Comparison of ENCODE assay signal across 7 mouse cellular contexts in genomic region chr13:45390962-45391853, GRCm38 (mm10). TPM values are rescaled to one million over a fixed set of nuclear protein-coding genes. Genes with fewer than 3 reads are reported as not detected.
A peak's percentile ranks its signal among the peaks of the same experiment; 100 is the strongest.
DNase-seq lines count a peak whose midpoint lies in the region; TF ChIP-seq lines count a peak whose summit lies in the region.

No protein-coding gene starts in this region.

- H3K9me3 ChIP-seq in MEL (replicated peaks; ENCODE audit: insufficient read depth, low read length) = no peaks in the 10 kb centered on the region

- no peaks in the 10 kb centered on the region for H3K27me3 ChIP-seq in MEL (ENCODE audit: control insufficient read depth in 1 of 2, insufficient read depth in 2 of 2, low read length in 2 of 2)

- H3K36me3 ChIP-seq in MEL (ENCODE audit: control insufficient read depth in 1 of 2, insufficient read depth in 2 of 2, low read length in 2 of 2) = peaks cover 2 to 17% of the 10 kb centered on the region in 2 experiments; a peak in 2 of 4 replicates

- peak overlapping the region; percentile 62 for H3K9ac ChIP-seq in MEL (ENCODE audit: control insufficient read depth, low read depth, low read length, poor library complexity, severe bottlenecking)

- TF ChIP-seq POLR2A in MEL (IDR thresholded peaks at IDR 0.05; ENCODE audit: control insufficient read depth in 1 of 2, insufficient read depth in 1 of 2, low read depth in 1 of 2, low read length in 2 of 2, poor library complexity in 1 of 2) = no peak

- peak; percentile 32 to 66; a peak in 3 of 4 replicates for TF ChIP-seq EP300 in MEL (IDR thresholded peaks at IDR 0.05; ENCODE audit: low read depth in 1 of 2, low read length in 2 of 2)

- TF ChIP-seq RAD21 in MEL (IDR thresholded peaks at IDR 0.05; ENCODE audit: low read depth, low read length) = no peak

- peak overlapping the region; percentile 96 for H3K27ac ChIP-seq in MEL (ENCODE audit: control insufficient read depth, low read depth, low read length)
- peak overlapping the region; percentile 85 for H3K27ac ChIP-seq in brown adipose tissue, adult 24 weeks (replicated peaks; ENCODE audit: low read depth, low read length)

- peak overlapping the region; percentile 92 to 96 for H3K4me3 ChIP-seq in MEL (ENCODE audit: control insufficient read depth in 1 of 2, insufficient read depth in 1 of 2, low read depth in 2 of 2, low read length in 2 of 2)
- peak overlapping the region; percentile 97 for H3K4me3 ChIP-seq in brown adipose tissue, adult 24 weeks (ENCODE audit: insufficient read depth, low read depth, low read length)

- peaks cover 6 to 15% of the 10 kb centered on the region in 2 experiments for H3K4me1 ChIP-seq in MEL (ENCODE audit: control insufficient read depth in 1 of 2, insufficient read depth in 2 of 2, low read length in 2 of 2)
- peaks cover 14% of the 10 kb centered on the region for H3K4me1 ChIP-seq in brown adipose tissue, adult 24 weeks (ENCODE audit: control insufficient read depth, insufficient read depth, insufficient read length, low read length)

- peaks cover 10% of the 10 kb centered on the region for H3K79me2 ChIP-seq in MEL (ENCODE audit: control insufficient read depth, insufficient read depth, low read length, poor library complexity)

- TF ChIP-seq CTCF in MEL (IDR thresholded peaks at IDR 0.05 in 2 of 3, conservative IDR thresholded peaks at IDR 0.05 in 1 of 3; ENCODE audit: control insufficient read depth in 1 of 3, insufficient read depth in 1 of 3, low read depth in 2 of 3, low read length in 3 of 3, poor library complexity in 1 of 3, severe bottlenecking in 1 of 3) = no peak

- DNase-seq in MEL (ENCODE audit: low read depth, low spot score) = peak; percentile 88
- peak; percentile 75 to 76 for DNase-seq in heart, adult 9 months (ENCODE audit: low spot score in 2 of 2)
- peak; percentile 82 for DNase-seq in kidney, adult 9 months
- DNase-seq in lung, postnatal 10 days = peak; percentile 74
- DNase-seq in spleen, adult 12 weeks (ENCODE audit: low spot score) = peak; percentile 54
- DNase-seq in layer of hippocampus, adult 18-20 months (ENCODE audit: low spot score in 2 of 2) = no peak

TF ChIP-seq in MEL, 35 proteins besides CTCF, POLR2A, EP300 and RAD21:
- TF ChIP-seq ZNF384 (IDR thresholded peaks at IDR 0.05; ENCODE audit: low read depth, low read length) (no peak), MXI1 (IDR thresholded peaks at IDR 0.05; ENCODE audit: low read depth, low read length) (peak; percentile 54; the same call in 1 of the 2 replicates), ELF1 (IDR thresholded peaks at IDR 0.05; ENCODE audit: low read depth, low read length) (peak; percentile 55), BHLHE40 (IDR thresholded peaks at IDR 0.05; ENCODE audit: borderline replicate concordance, low read depth, low read length) (no peak), POLR2AphosphoS5 (IDR thresholded peaks at IDR 0.05; ENCODE audit: borderline replicate concordance, low read depth, low read length) (no peak), CHD1 (IDR thresholded peaks at IDR 0.05; ENCODE audit: low read depth, low read length) (no peak), TBP (IDR thresholded peaks at IDR 0.05; ENCODE audit: low read depth, low read length) (0 out of 2 replicates have a peak, but pooled peaks have one; percentile 17), NRF1 (IDR thresholded peaks at IDR 0.05; ENCODE audit: insufficient read depth, low read depth, low read length, poor library complexity, severe bottlenecking) (no peak), KAT2A (conservative IDR thresholded peaks at IDR 0.05; ENCODE audit: low read depth, low read length) (no peak), SIN3A (IDR thresholded peaks at IDR 0.05; ENCODE audit: low read length) (peak; percentile 47; the same call in 1 of the 2 replicates), NELFE (IDR thresholded peaks at IDR 0.05; ENCODE audit: low read depth, low read length) (0 out of 2 replicates have a peak, but pooled peaks have one; percentile 23), MYC (IDR thresholded peaks at IDR 0.05; ENCODE audit: low read depth, low read length) (no peak)

RNA-seq across cellular contexts. Expression of gene Mylip, which starts 1.7 kb away (rescaled TPM):
- 1.4 and 1.8 TPM in 2 replicates for total RNA-seq in MEL (2012; rRNA removed)
- 1 to 10 TPM in 1 of 2 experiments, not detected in 1; 7.6 TPM for polyA plus RNA-seq in MEL (2012; ENCODE audit: insufficient read depth in 1 of 2, insufficient read length in 2 of 2, low read depth in 1 of 2, low replicate concordance in 2 of 2, missing spikeins in 1 of 2)
- 4.7 and 12.9 TPM in 2 replicates for polyA plus RNA-seq in brown adipose tissue, adult 24 weeks (2012; ENCODE audit: insufficient read depth, insufficient read length, missing spikeins)
- total RNA-seq in layer of hippocampus, adult 18-20 months (2021) = 10 to 100 TPM; 17.4 to 21.5 TPM

Comparison
In these comparisons a context has a peak if more than half of its experiments do, and no peak if none do; other contexts are left out.
1. DNase-seq: peak in MEL (single experiment), heart, adult 9 months (2 of 2), kidney, adult 9 months (single experiment), lung, postnatal 10 days (single experiment) and spleen, adult 12 weeks (single experiment); none in layer of hippocampus, adult 18-20 months (0 of 2).